Mouse (Mus musculus): ENCODE measurements around the gene Krt1. TPM values are rescaled to one million over a fixed set of nuclear protein-coding genes. Genes with fewer than 3 reads are reported as not detected.

Gene Krt1
- total RNA-seq, 1 experiment from 2014 or later = 0.44 TPM

DNA sequence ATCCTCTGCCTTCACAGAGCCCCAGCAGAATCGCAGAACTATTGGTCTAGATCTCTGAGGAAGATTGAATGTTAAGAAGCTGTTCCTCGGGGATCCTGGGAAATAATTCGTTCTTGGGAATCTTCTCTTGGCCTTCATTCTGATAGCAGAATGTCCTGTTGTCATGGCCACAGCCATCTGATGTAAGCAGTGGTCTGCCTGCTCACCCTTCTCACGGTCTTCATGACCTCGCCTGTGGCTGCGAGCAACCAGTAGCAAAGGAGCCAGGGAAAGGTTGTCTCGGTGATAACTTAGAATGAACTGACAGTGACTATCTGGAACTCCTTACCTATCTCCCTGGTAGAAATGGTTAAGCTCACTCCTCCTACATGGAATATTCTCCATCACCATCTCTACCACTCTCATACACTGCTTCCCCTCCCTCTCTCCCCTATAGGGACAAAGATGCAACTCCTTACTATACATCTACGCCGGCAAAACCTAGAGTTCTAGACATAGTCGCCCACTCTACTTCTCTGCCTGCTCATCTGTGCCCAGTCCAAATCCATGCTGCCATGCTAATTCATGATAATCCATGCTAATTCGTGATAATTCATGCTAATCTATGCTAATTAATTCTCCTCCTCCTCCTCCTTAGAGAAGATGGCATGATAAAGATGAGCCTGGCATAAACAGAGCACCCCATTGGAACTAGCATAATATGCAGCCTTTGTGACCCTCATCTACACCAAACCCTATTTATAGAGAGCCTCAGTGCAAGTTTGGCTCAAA lies 47.4 kb downstream of the Krt1 start:
- DNase-seq = no peak

DNA sequence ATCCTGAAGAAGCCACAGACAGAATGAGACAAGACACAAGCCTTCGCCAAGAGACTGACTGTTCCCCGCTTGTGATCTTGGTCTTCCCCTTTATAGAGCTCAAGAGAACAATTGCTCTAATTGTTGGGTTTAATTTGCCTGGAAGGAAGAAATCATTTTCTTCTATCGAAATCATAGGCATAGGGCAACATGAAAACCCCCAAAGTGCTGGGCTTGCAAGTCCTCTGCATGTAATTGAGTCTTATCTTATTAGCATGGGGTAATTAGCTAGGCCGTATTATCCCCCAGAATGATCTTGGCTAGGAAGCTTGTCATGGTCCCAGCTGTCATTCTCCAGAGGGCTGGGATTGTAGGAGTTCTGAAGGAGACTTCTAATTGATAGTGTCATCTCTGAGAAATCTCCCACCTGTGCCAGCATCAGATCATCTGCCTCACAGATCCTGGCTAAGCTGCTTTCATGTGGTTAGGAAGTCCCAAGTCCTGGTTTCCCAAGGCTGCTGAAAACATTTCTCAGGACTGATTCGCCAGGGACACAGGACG lies 48.2 kb downstream of the Krt1 start, which contains the start of gene Krt73:
Gene Krt73, minus strand, starts transcription at position 51 of the 540 bp plus-strand sequence.
- no peak for DNase-seq

Small RNA genes lying within 50 kb of the gene (microRNA-seq; reads per million reads assigned to microRNA genes)
- gene Gm44356 = 0 reads per million in 2 experiments

Other genes with a start within 250 kb of the Krt1 start
- gene Gm5414, start 222.6 kb downstream of the Krt1 start, total RNA-seq (2021) = not detected in 2 replicates
- not detected in 2 replicates for gene Gm5478, start 203.4 kb downstream of the Krt1 start, total RNA-seq (2021)
- gene Krt6b, start 170.5 kb downstream of the Krt1 start, total RNA-seq (2021) = not detected in 2 replicates
- gene Krt6a, start 156.5 kb downstream of the Krt1 start, total RNA-seq (2021) = not detected in 2 replicates
- not detected in 2 replicates for gene Krt5, start 137.9 kb downstream of the Krt1 start, total RNA-seq (2021)
- gene Krt71, start 107.7 kb downstream of the Krt1 start, total RNA-seq (2021) = not detected in 2 replicates
- gene Krt72, start 64.3 kb downstream of the Krt1 start, total RNA-seq (2021) = not detected in 2 replicates
- gene Krt73, start 48.4 kb downstream of the Krt1 start, total RNA-seq (2021) = not detected in 2 replicates
- gene Krt2, start 32.6 kb downstream of the Krt1 start, total RNA-seq (2021) = not detected in 2 replicates
- gene Krt77, start 18.9 kb upstream of the Krt1 start, total RNA-seq (2021) = not detected in 2 replicates
- gene Krt76, start 42.1 kb upstream of the Krt1 start, total RNA-seq (2021) = not detected in 2 replicates
- gene Krt4, start 73.9 kb upstream of the Krt1 start, total RNA-seq (2021) = 0.15 TPM in 1 of 2 replicates, not detected in the other
- 3.7 and 3.9 TPM in 2 replicates for gene Krt79, start 89.5 kb upstream of the Krt1 start, total RNA-seq (2021)
- gene Krt78, start 103.5 kb upstream of the Krt1 start, total RNA-seq (2021) = not detected in 2 replicates
- 1.5 and 14.6 TPM in 2 replicates for gene Krt8, start 153.7 kb upstream of the Krt1 start, total RNA-seq (2021)
- gene Krt18, start 177.4 kb upstream of the Krt1 start, total RNA-seq (2021) = 2.4 and 11.6 TPM in 2 replicates
- gene Eif4b, start 223.0 kb upstream of the Krt1 start, total RNA-seq (2021) = 224 and 250 TPM in 2 replicates
- 83.0 and 121 TPM in 2 replicates for gene Tns2, start 249.6 kb upstream of the Krt1 start, total RNA-seq (2021)